Mouse (Mus musculus): ENCODE measurements around the gene Aldob. TPM values are rescaled to one million over a fixed set of nuclear protein-coding genes. Genes with fewer than 3 reads are reported as not detected.
"Not testable (repeated sequence)": the region's sequence is repeated elsewhere in the genome, so short reads cannot be mapped to it uniquely, and the experiment has no call there.

Aldob gene
- polyA plus RNA-seq, 1 experiment from 2014 or later, result 54.0 TPM

DNA sequence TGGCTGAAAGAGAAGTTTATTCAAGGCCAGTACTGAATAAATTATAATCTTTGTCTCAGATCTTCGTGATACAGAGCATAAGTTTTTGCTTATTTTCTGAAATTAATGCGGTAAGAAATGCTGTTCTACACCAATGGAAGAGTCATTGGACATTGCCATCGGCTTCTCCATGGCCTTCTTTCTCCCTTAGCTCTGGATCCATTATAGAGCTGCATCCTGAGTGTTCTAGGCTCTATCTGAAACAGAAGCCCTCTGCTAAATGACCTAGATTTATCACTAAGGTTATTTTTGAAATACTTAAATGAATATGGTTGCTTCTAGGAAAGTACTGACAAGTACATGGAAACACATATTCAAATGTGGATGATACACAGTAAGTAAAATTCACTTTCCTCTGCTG lies 14.3 kb downstream of the Aldob start:
- no peak for ATAC-seq

GRCm38 (mm10) chr4:49522576-49522975 lies 26.8 kb downstream of the Aldob start:
- no peaks in the 10 kb centered on the region for H3K27me3 ChIP-seq (replicated peaks)
- H3K4me3 ChIP-seq, result no peak overlapping the region
- H3K36me3 ChIP-seq, result peaks cover 35% of the 10 kb centered on the region
- H3K4me2 ChIP-seq, result peak overlapping the region; percentile 82; the same call in 1 of the 2 replicates
- WGBS (ENCODE audit: insufficient replicate concordance), result 84% methylated on average over 9 of the region's 9 CpGs
- H3K27ac ChIP-seq, result no peak overlapping the region
- H3K4me1 ChIP-seq, result peaks cover 31% of the 10 kb centered on the region
- no peaks in the 10 kb centered on the region for H3K9me3 ChIP-seq (replicated peaks)
- ATAC-seq, result no peak
- H3K9ac ChIP-seq, result no peak overlapping the region

More for the DNA sequence above, 14.3 kb downstream of the Aldob start:
- Histone ChIP-seq H3K4me1 (no peaks in the 10 kb centered on the region), H3K9me3 (replicated peaks) (peaks cover 4% of the 10 kb centered on the region), H3K9ac (no peak overlapping the region), H3K36me3 (peaks cover 18% of the 10 kb centered on the region), H3K4me3 (no peak overlapping the region), H3K4me2 (no peak overlapping the region), H3K27ac (no peak overlapping the region), H3K27me3 (replicated peaks) (no peaks in the 10 kb centered on the region)
- WGBS (ENCODE audit: insufficient replicate concordance), result 64% methylated on average over 3 of the region's 3 CpGs

GRCm38 (mm10) chr4:49521346-49521745 lies 28.0 kb downstream of the Aldob start:
- Histone ChIP-seq H3K9ac (peak overlapping the region; percentile 75), H3K4me3 (peak overlapping the region; percentile 77), H3K27me3 (replicated peaks) (no peaks in the 10 kb centered on the region), H3K36me3 (peaks cover 40% of the 10 kb centered on the region), H3K9me3 (replicated peaks) (no peaks in the 10 kb centered on the region), H3K27ac (peak overlapping the region; percentile 49; the same call in 1 of the 2 replicates), H3K4me2 (peak overlapping the region; percentile 82), H3K4me1 (peaks cover 38% of the 10 kb centered on the region)
- peak; percentile 53 for ATAC-seq
- 1% methylated on average over 17 of the region's 17 CpGs for WGBS (ENCODE audit: insufficient replicate concordance)

GRCm38 (mm10) chr4:49520572-49521340 lies 28.6 kb downstream of the Aldob start, which contains the start of the genes Mrpl50 and Zfp189:
TSS of gene Mrpl50 (minus strand) at chr4:49521093.
TSS of gene Zfp189 (plus strand) at chr4:49521176.
- under 1% methylated on average over 41 of the region's 41 CpGs for WGBS (ENCODE audit: insufficient replicate concordance)
- H3K27ac ChIP-seq, result peak within 1 kb of the TSS; percentile 66; the same call in 1 of the 2 replicates
- peak; percentile 99 for ATAC-seq
- H3K27me3 ChIP-seq (replicated peaks), result no peaks in the 10 kb centered on the region
- peak within 1 kb of the TSS; percentile 80 for H3K9ac ChIP-seq
- peak within 1 kb of the TSS; percentile 77 for H3K4me3 ChIP-seq
- H3K9me3 ChIP-seq (replicated peaks), result no peaks in the 10 kb centered on the region
- H3K36me3 ChIP-seq, result peaks cover 42% of the 10 kb centered on the region
- peaks cover 38% of the 10 kb centered on the region for H3K4me1 ChIP-seq
- H3K4me2 ChIP-seq, result peak within 1 kb of the TSS; percentile 82

DNA sequence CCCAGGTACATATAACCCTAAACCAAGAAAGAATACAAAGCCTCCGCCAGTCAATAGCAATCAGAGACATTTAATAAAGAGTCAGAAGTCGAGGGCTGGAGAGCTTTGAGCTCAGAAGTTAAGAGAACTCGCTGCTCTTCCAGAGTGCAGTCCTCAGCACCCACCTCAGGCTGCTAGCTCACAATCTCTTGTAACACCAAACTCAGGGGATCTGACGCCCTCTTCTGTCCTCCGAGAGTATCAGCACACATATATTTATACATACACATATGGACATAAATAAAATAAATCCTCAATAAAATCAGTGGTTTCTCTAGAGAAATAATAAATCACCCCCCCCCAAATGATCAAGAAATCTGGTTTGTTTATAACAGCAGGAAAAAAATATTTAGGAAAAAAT lies 29.9 kb downstream of the Aldob start:
- 58% methylated on average over 5 of the region's 5 CpGs for WGBS (ENCODE audit: insufficient replicate concordance)
- H3K9ac ChIP-seq, result no peak overlapping the region
- H3K4me2 ChIP-seq, result peak overlapping the region; percentile 82
- no peaks in the 10 kb centered on the region for H3K27me3 ChIP-seq (replicated peaks)
- no peak for ATAC-seq
- no peaks in the 10 kb centered on the region for H3K9me3 ChIP-seq (replicated peaks)
- peak overlapping the region; percentile 77 for H3K4me3 ChIP-seq
- H3K36me3 ChIP-seq, result peaks cover 40% of the 10 kb centered on the region
- H3K27ac ChIP-seq, result no peak overlapping the region
- peaks cover 38% of the 10 kb centered on the region for H3K4me1 ChIP-seq

GRCm38 (mm10) chr4:49514441-49514840 lies 34.9 kb downstream of the Aldob start:
- H3K27me3 ChIP-seq (replicated peaks), result no peaks in the 10 kb centered on the region
- H3K4me3 ChIP-seq, result no peak overlapping the region
- WGBS (ENCODE audit: insufficient replicate concordance), result 91% methylated on average over 6 of the region's 6 CpGs
- no peak overlapping the region for H3K27ac ChIP-seq
- H3K36me3 ChIP-seq, result peaks cover 51% of the 10 kb centered on the region
- H3K4me1 ChIP-seq, result peaks cover 22% of the 10 kb centered on the region
- no peak for ATAC-seq
- no peaks in the 10 kb centered on the region for H3K9me3 ChIP-seq (replicated peaks)
- no peak overlapping the region for H3K4me2 ChIP-seq
- no peak overlapping the region for H3K9ac ChIP-seq

DNA sequence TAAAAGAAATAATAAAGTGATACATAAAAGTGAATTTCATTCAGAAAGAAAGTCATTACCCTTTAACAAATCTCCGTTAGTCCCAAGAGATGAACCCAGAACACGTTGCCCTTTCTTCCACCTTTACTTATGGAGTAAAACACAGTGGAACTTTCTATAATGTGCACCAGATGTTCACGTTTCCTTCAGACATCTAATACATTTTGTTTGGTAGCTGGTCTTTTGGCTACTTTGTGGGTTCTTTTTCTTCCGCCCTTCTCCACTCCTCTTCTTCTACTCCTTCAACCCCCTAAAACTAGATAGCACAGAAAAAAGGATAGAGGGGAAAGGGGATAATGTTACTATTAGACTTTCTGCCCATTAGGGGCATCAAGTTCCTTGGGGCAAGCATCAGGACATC lies 36.7 kb downstream of the Aldob start:
- H3K4me2 ChIP-seq, result no peak overlapping the region
- peaks cover 7% of the 10 kb centered on the region for H3K4me1 ChIP-seq
- no peak overlapping the region for H3K27ac ChIP-seq
- no peak overlapping the region for H3K9ac ChIP-seq
- ATAC-seq, result no peak
- 89% methylated on average over 4 of the region's 4 CpGs for WGBS (ENCODE audit: insufficient replicate concordance)
- peaks cover 39% of the 10 kb centered on the region for H3K36me3 ChIP-seq
- H3K27me3 ChIP-seq (replicated peaks), result no peaks in the 10 kb centered on the region
- no peaks in the 10 kb centered on the region for H3K9me3 ChIP-seq (replicated peaks)
- no peak overlapping the region for H3K4me3 ChIP-seq

DNA sequence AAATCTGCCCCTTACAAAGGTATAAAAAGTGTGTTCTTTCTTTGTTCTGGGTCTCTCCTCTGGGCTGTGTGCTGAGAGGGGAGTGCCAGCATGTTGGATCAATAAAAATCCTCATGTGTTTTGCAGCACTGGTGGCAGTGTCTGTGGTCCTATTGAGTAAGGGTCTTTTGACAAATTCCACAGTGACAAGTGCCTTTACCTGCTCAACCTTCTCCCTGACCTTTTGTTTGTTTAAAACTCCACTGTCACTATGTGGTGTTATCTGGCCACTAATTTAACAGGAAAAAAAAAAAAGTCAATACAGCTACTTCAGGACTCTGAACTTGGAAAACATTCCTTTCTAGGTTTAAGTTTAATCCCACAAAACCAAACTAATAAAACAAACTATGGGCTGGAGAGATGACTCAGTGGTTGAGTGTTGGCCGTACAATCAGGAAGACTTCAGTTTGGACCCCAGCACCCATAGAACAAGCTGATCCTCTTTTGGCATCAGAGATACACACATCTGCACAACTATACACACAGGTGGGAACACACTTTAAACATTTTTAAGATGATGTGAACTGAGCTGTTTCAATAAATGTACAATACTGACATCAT lies 39.0 kb downstream of the Aldob start:
- H3K9ac ChIP-seq; H3K27me3 ChIP-seq (replicated peaks); H3K27ac ChIP-seq; H3K4me3 ChIP-seq; H3K9me3 ChIP-seq (replicated peaks); H3K4me2 ChIP-seq; H3K4me1 ChIP-seq: not testable (repeated sequence)
- peaks cover 30% of the 10 kb centered on the region for H3K36me3 ChIP-seq
- 79% methylated on average over 1 of the region's 1 CpGs for WGBS (ENCODE audit: insufficient replicate concordance)
- peak; percentile 45; the same call in 1 of the 2 replicates for ATAC-seq

- ATAC-seq, result no peak
- Histone ChIP-seq H3K4me2 (no peak overlapping the region), H3K9ac (no peak overlapping the region), H3K4me3 (no peak overlapping the region), H3K9me3 (replicated peaks) (no peaks in the 10 kb centered on the region), H3K27me3 (replicated peaks) (no peaks in the 10 kb centered on the region), H3K27ac (no peak overlapping the region), H3K36me3 (peaks cover 26% of the 10 kb centered on the region), H3K4me1 (peaks cover 5% of the 10 kb centered on the region; the same call in 1 of the 2 replicates)
- WGBS (ENCODE audit: insufficient replicate concordance), result 73% methylated on average over 2 of the region's 2 CpGs
These were observed 40.2 kb downstream of the Aldob start for GRCm38 (mm10) chr4:49509183-49509582.

GRCm38 (mm10) chr4:49506386-49506785 lies 43.0 kb downstream of the Aldob start, which contains the start of gene Baat:
TSS of gene Baat (minus strand) at chr4:49506557.
- Histone ChIP-seq H3K27me3 (replicated peaks) (no peaks in the 10 kb centered on the region), H3K27ac (no peak within 1 kb of the TSS), H3K4me3 (no peak within 1 kb of the TSS), H3K4me2 (no peak within 1 kb of the TSS), H3K36me3 (peaks cover under 1% of the 10 kb centered on the region), H3K9me3 (replicated peaks) (no peaks in the 10 kb centered on the region), H3K4me1 (peaks cover 5% of the 10 kb centered on the region; the same call in 1 of the 2 replicates), H3K9ac (no peak within 1 kb of the TSS)
- no peak for ATAC-seq
- WGBS (ENCODE audit: insufficient replicate concordance), result 56% methylated on average over 3 of the region's 3 CpGs

GRCm38 (mm10) chr4:49503563-49503962 lies 45.8 kb downstream of the Aldob start:
- Histone ChIP-seq H3K9ac (no peak overlapping the region), H3K27me3 (replicated peaks) (no peaks in the 10 kb centered on the region), H3K4me2 (no peak overlapping the region), H3K4me1 (peaks cover 5% of the 10 kb centered on the region; the same call in 1 of the 2 replicates), H3K36me3 (no peaks in the 10 kb centered on the region), H3K9me3 (replicated peaks) (no peaks in the 10 kb centered on the region), H3K27ac (no peak overlapping the region), H3K4me3 (no peak overlapping the region)
- no peak for ATAC-seq
- 72% methylated on average over 1 of the region's 1 CpGs for WGBS (ENCODE audit: insufficient replicate concordance)
